Mouse (Mus musculus) lung, adult 2 months (tissue): ENCODE data around the gene Prdx2. TPM values are rescaled to one million over a fixed set of nuclear protein-coding genes. Genes with fewer than 3 reads are reported as not detected.

Source experiments
- DNase-seq: peaks from one replicate; pipeline ENCODE4 v3.0.0; 2022
- H3K4me1 ChIP-seq: fragments of 200-500 bp; 2 replicates; pipeline ENCODE4 v1.6.1; 2011; ENCODE audit warnings: low read length; ENCODE audit not compliant: control insufficient read depth, insufficient read depth
- H3K4me3 ChIP-seq: fragments of 200-500 bp; replicated peaks from 2 replicates; pipeline ENCODE3; 2011; ENCODE audit warnings: low read depth, mild to moderate bottlenecking, control low read depth, low read length; ENCODE audit errors: extremely low read depth
- CTCF ChIP-seq: fragments of 200-500 bp; IDR thresholded peaks from 2 replicates; pipeline ENCODE4 v1.5.1; 2011; ENCODE audit warnings: mild to moderate bottlenecking, low read length, control low read depth; ENCODE audit not compliant: insufficient read depth
- POLR2A ChIP-seq: fragments of 200-500 bp; IDR thresholded peaks from 2 replicates; pipeline ENCODE4 v1.6.1; 2011; ENCODE audit warnings: low read depth, mild to moderate bottlenecking, control low read depth, low read length, borderline replicate concordance; ENCODE audit errors: extremely low read depth
- WGBS: fragments of 180-500 bp; shearing (Covaris S2); methylation state at CpG from one replicate; pipeline ENCODE4 v1.1.7; 2018; 5-methylcytosine and 5-hydroxymethylcytosine counted together
- polyA plus RNA-seq: library from polyadenylated mRNA; depleted of rRNA; stranded (reverse); fragments of >200 nt; gene quantifications from 2 replicates; pipeline ENCODE4 v1.2.3, GENCODE M21; 2012

The Prdx2 gene
- polyA plus RNA-seq, 1 experiment: 117 TPM

DNA sequence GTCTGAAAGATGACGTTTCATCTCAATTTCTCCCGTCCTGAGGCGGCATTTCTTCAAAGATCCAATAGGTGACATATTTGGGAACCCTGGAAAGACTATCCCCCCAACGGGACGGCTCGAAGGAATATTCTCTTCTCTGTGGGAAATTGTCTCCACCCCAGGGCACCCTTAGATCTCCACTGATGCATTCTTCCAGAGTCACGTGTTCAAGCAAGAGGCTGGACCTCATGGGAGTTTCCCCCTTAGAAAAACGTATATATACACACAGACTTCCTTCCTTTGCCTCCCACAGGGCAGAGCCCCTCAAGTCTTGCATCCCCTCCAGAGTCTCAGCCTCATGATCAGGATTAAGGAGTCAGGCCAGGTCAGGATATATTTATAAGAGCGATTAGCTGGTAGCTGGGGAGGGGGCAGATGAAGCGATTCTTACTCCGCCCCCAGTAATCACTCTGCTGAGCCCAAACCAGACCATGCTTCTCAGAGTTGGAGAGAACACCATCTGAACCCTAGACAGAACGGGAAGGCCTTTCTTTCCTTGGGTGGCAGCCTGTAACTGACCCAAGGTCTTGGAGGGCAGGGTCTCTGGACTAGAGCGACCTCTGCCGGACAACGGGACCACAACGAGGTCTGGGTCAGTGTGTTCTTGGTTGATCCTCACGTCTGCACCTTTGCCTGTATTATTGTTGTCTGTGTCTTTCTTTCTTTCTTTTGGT, 22.7 kb upstream of the Prdx2 start, which contains the start of gene Rtbdn:
Gene Rtbdn (plus strand): TSS at position 464 of the 713 bp plus-strand sequence.
- 10% methylated on average over 17 of the region's 17 CpGs for WGBS
- no peak within 1 kb of the TSS for H3K4me3 ChIP-seq
- TF ChIP-seq POLR2A (no peak), CTCF (no peak)

DNA sequence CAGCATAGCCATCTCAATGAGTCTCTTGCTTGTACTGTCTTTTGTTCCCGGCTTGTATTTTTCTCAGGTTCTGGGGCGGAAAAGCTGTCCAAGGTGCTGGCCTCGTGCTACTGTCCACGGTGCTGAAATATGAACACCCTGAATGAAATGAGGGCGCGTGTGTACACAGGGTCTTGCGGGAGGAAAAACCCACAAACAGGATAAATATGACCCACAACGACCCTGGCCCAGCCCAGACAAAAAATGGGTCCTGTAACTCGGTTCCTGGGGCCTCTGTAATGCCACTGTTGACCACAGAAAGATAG, 22.2 kb upstream of the Prdx2 start:
- Histone ChIP-seq H3K4me1 (no peaks in the 10 kb centered on the region; the same call in 1 of the 2 replicates), H3K4me3 (no peak overlapping the region)
- DNase-seq: peak; percentile 49
- TF ChIP-seq CTCF: no peak
- no peak for TF ChIP-seq POLR2A
- WGBS: 11% methylated on average over 9 of the region's 9 CpGs

More for the DNA sequence above, 22.7 kb upstream of the Prdx2 start, which contains the start of gene Rtbdn:
- no peaks in the 10 kb centered on the region; the same call in 1 of the 2 replicates for H3K4me1 ChIP-seq
- no peak for DNase-seq

DNA sequence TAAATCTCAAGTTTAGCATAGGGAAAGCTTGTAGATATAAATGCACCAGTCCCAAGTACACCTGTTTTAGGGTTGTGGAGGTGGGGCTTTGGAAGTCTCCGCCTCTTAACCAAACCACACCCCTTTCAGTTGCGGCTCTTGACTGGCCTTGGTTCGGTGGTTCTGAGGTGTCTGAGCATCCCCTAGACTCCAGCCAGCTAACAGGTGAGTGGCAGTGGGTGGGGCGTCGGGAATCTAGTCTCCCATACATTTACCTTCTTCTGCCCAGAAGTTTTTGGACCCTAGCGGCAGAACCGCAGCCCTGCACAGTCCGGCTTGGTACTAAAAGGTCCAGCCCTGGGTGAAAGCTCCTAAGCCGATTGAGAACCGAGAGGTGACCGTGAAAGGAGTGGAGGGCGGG, 19.6 kb upstream of the Prdx2 start:
- 24% methylated on average over 12 of the region's 12 CpGs for WGBS
- H3K4me1 ChIP-seq: peaks cover 3% of the 10 kb centered on the region
- no peak for DNase-seq
- no peak overlapping the region for H3K4me3 ChIP-seq
- TF ChIP-seq CTCF (no peak), POLR2A (no peak)

GRCm38 (mm10) chr8:84952612-84953255, 16.7 kb upstream of the Prdx2 start:
- no peak for TF ChIP-seq CTCF
- TF ChIP-seq POLR2A: no peak
- WGBS: 5% methylated on average over 18 of the region's 18 CpGs
- peaks cover 3% of the 10 kb centered on the region; the same call in 1 of the 2 replicates for H3K4me1 ChIP-seq
- DNase-seq: peak; percentile 68
- H3K4me3 ChIP-seq: no peak overlapping the region

- 50% methylated on average over 2 of the region's 2 CpGs for WGBS
- Histone ChIP-seq H3K4me3 (no peak overlapping the region), H3K4me1 (peaks cover 3% of the 10 kb centered on the region; the same call in 1 of the 2 replicates)
- DNase-seq: peak; percentile 66
- TF ChIP-seq CTCF: peak; percentile 63
- TF ChIP-seq POLR2A: no peak
Observed at GRCm38 (mm10) chr8:84956768-84957167, 12.6 kb upstream of the Prdx2 start.

GRCm38 (mm10) chr8:84959811-84960210, 9.6 kb upstream of the Prdx2 start:
- no peak for TF ChIP-seq CTCF
- no peak for TF ChIP-seq POLR2A
- Histone ChIP-seq H3K4me1 (no peaks in the 10 kb centered on the region), H3K4me3 (no peak overlapping the region)
- WGBS: 81% methylated on average over 7 of the region's 7 CpGs
- DNase-seq: no peak

DNA sequence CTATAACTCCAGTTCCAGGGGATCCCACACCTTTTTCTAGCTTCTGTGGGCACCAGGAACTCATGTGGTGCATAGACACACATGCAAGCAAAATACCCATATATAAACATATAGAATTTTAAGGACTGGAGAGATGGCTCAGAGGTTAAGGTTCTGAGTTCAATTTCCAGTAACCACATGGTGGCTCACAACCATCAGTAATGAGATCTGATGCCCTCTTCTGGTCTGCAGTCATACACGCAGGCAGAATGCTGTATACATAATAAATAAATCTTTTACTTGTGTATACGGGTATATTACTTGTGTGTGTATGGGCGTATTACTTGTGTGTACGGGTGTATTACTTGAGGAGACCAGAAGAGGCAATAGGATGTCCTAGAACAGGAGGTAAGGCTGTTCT, 5.4 kb upstream of the Prdx2 start:
- WGBS: 80% methylated on average over 4 of the region's 4 CpGs
- DNase-seq: no peak

GRCm38 (mm10) chr8:84965731-84966291, 3.6 kb upstream of the Prdx2 start:
- peak overlapping the region; percentile 65 for H3K4me3 ChIP-seq
- under 1% methylated on average over 41 of the region's 41 CpGs for WGBS
- H3K4me1 ChIP-seq: peaks cover 9% of the 10 kb centered on the region
- TF ChIP-seq CTCF (no peak), POLR2A (peak; percentile 61; the same call in 1 of the 2 replicates)
- DNase-seq: peak; percentile 88

More for the DNA sequence above, 5.4 kb upstream of the Prdx2 start:
- no peak for TF ChIP-seq POLR2A
- no peak for TF ChIP-seq CTCF
- Histone ChIP-seq H3K4me3 (no peak overlapping the region), H3K4me1 (peaks cover 6% of the 10 kb centered on the region)

DNA sequence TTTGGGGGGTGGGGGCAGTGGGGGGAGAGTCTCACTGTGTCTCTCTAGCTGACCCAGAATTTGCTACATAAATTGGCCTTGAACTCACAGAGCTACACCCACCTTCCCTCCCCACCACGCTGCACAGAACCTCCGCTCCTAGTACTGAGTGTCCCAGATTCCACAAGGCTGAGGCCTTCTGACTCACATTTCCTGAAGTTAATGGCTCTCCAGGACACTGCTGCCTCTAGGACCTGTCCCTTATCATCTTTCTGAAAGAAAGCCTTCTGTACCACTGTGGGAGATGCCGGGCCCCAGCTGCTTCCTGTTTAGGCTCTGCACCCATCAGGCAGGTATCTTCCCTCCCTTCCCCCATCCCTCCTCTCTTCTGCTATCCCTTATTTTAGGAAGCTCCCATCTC, 2.8 kb upstream of the Prdx2 start:
- 11% methylated on average over 3 of the region's 3 CpGs for WGBS
- Histone ChIP-seq H3K4me1 (peaks cover 9% of the 10 kb centered on the region), H3K4me3 (no peak overlapping the region)
- DNase-seq: no peak
- TF ChIP-seq CTCF: no peak
- TF ChIP-seq POLR2A: no peak
